Mouse (Mus musculus): ENCODE measurements around the gene Ube2e3. TPM values are rescaled to one million over a fixed set of nuclear protein-coding genes. Genes with fewer than 3 reads are reported as not detected.

Ube2e3 gene
- polyA plus RNA-seq, 1 experiment from 2014 or later = 104 TPM

DNA sequence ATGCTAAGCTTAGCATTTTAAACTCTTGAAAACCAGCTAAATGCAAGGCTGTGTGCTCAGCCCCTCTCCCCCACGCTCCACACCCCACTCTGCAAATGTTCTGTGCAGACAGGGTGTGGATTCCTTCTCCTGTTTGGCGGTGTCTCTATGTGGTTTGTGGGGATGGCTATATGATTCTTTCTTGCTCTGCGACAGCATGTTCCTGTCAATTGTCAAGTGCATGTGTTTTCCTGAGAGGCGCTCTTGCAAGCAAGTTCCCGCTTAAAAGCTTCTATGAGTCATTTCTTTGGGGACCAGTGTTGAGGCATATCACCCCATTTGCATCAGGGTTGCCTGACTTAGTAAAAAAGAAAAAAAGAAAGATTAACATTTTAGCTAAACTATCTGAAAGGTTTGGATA is 92.4 kb downstream of the Ube2e3 start:
- Histone ChIP-seq H3K36me3 (no peaks in the 10 kb centered on the region), H3K4me1 (replicated peaks) (peaks cover 13% of the 10 kb centered on the region), H3K27me3 (no peaks in the 10 kb centered on the region), H3K27ac (no peak overlapping the region), H3K4me2 (no peak overlapping the region), H3K4me3 (replicated peaks) (no peak overlapping the region), H3K9ac (no peak overlapping the region), H3K9me3 (replicated peaks) (no peaks in the 10 kb centered on the region)
- no peak for ATAC-seq (ENCODE audit: low read depth)
- no peak for DNase-seq
- 49% methylated on average over 5 of the region's 5 CpGs for WGBS (ENCODE audit: insufficient replicate concordance)

DNA sequence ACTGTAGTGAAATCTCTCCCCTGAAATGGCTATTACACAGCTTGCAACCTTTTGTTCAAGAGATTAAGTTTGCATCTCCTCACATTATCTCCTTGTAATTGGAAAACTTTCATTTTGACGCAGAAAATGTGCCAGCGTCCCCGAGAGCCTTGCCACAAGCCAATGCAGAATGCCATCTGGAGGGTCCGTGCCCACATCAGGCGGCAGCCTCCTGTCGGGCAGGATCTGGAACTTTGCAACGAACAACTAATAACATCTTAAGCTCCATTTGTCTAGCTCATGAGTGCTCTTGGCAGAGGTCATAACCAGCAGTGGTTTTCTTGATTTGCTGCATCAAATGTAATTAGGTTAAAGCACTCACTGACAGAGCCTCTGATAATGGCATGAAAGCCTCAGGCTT is 93.1 kb downstream of the Ube2e3 start:
- no peaks in the 10 kb centered on the region for H3K27me3 ChIP-seq
- no peak overlapping the region for H3K4me2 ChIP-seq
- 72% methylated on average over 7 of the region's 7 CpGs for WGBS (ENCODE audit: insufficient replicate concordance)
- no peaks in the 10 kb centered on the region for H3K36me3 ChIP-seq
- no peak for ATAC-seq (ENCODE audit: low read depth)
- H3K4me3 ChIP-seq (replicated peaks) = no peak overlapping the region
- no peak overlapping the region for H3K9ac ChIP-seq
- no peak overlapping the region for H3K27ac ChIP-seq
- DNase-seq = no peak
- H3K4me1 ChIP-seq (replicated peaks) = peaks cover 13% of the 10 kb centered on the region
- H3K9me3 ChIP-seq (replicated peaks) = no peaks in the 10 kb centered on the region

DNA sequence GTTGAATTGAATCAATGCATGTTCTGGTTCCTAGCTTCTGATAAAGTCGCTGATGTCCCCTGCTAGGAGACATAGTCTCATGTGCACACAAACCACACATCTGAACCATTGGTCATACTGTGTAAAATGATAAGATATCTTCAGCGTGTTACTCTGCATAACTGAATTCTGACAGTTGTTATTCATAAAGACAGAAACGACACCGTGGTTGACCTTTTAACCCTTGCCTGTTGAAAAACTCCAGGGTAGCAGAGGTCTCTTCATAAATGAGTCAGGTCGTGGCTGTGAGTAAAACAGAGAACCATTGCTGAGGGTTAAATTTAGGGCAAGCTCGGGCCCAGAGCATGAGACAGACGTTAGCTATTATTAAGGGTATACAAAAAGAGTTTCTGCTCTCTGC is 93.7 kb downstream of the Ube2e3 start:
- Histone ChIP-seq H3K27me3 (no peaks in the 10 kb centered on the region), H3K4me2 (no peak overlapping the region), H3K9ac (no peak overlapping the region), H3K36me3 (no peaks in the 10 kb centered on the region), H3K4me1 (replicated peaks) (peaks cover 13% of the 10 kb centered on the region), H3K4me3 (replicated peaks) (no peak overlapping the region), H3K9me3 (replicated peaks) (no peaks in the 10 kb centered on the region), H3K27ac (no peak overlapping the region)
- peak; percentile 51; the same call in 1 of the 2 replicates for ATAC-seq (ENCODE audit: low read depth)
- DNase-seq = no peak
- WGBS (ENCODE audit: insufficient replicate concordance) = 10% methylated on average over 7 of the region's 7 CpGs

DNA sequence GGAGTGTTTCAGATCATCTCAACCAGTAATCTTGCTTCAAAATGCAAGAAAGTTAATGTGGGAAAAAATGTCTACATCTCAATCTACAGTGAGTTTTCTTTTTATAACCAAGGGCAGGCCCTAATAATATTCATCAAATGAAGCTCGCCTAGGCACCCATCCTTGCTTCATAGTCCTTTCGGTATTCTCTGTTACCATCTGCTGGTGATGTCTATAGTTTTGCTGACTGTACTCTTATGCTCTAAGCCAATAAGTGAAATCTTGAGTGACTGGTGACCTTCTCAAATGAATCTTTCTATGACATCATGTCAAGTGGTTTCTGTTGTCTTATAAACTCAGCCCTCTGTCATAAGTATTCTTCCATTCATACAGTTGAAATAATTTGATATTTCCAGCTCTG is 97.1 kb downstream of the Ube2e3 start:
- no peaks in the 10 kb centered on the region for H3K36me3 ChIP-seq
- H3K4me1 ChIP-seq (replicated peaks) = peaks cover 18% of the 10 kb centered on the region
- no peak overlapping the region for H3K27ac ChIP-seq
- WGBS (ENCODE audit: insufficient replicate concordance) = 63% methylated on average over 2 of the region's 2 CpGs
- no peak for DNase-seq
- no peaks in the 10 kb centered on the region for H3K9me3 ChIP-seq (replicated peaks)
- no peak overlapping the region for H3K9ac ChIP-seq
- no peaks in the 10 kb centered on the region for H3K27me3 ChIP-seq
- no peak overlapping the region for H3K4me3 ChIP-seq (replicated peaks)
- ATAC-seq (ENCODE audit: low read depth) = no peak
- H3K4me2 ChIP-seq = no peak overlapping the region

DNA sequence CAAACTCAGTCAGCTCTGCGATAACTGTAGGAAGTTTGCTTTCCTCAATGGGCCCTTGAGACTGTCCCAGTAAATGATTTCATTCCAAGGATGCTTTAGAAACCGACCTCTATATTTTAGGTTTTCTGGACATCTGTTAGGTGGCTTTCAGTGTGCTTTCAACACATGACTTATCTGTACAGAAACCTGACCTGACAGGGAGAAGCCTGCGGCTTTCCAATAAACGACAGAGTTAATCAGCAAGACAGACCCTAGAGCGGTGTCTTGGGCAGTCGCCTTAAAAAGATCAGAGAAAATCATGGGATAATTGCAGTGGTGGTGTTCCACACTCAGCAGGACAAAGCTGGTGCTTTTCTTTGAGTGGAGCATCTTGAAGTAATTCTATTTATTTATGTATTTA is 97.5 kb downstream of the Ube2e3 start:
- WGBS (ENCODE audit: insufficient replicate concordance) = 70% methylated on average over 6 of the region's 6 CpGs
- ATAC-seq (ENCODE audit: low read depth) = no peak
- no peak for DNase-seq

DNA sequence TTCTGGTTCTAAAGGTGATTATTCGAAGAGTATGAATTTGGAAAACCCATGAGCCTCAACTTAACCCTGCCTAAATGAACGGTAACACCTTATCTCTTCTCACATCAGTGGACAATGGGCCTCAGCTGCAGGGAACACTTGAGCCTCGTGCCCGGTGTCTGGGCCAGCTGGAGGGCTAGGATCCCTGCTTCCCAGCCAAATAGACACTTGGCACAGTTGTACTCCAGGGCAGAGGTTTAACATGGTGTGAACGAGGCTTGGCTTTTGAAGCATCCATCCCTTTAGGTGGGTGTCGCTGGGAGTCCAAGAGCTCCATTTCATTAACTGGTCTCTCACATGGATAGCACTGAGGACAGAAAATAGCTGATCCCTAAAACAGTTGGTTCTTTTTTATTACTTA is 102.2 kb downstream of the Ube2e3 start:
- no peak overlapping the region for H3K4me3 ChIP-seq (replicated peaks)
- H3K4me1 ChIP-seq (replicated peaks) = peaks cover 6% of the 10 kb centered on the region; the same call in 1 of the 2 replicates
- H3K9ac ChIP-seq = no peak overlapping the region
- DNase-seq (no peak), ATAC-seq (ENCODE audit: low read depth) (no peak)
- H3K9me3 ChIP-seq (replicated peaks) = no peaks in the 10 kb centered on the region
- H3K4me2 ChIP-seq = no peak overlapping the region
- H3K27me3 ChIP-seq = no peaks in the 10 kb centered on the region
- H3K27ac ChIP-seq = no peak overlapping the region
- no peaks in the 10 kb centered on the region for H3K36me3 ChIP-seq
- 49% methylated on average over 6 of the region's 6 CpGs for WGBS (ENCODE audit: insufficient replicate concordance)

More for the DNA sequence above, 97.5 kb downstream of the Ube2e3 start:
- H3K4me1 ChIP-seq (replicated peaks) = peaks cover 18% of the 10 kb centered on the region
- H3K9me3 ChIP-seq (replicated peaks) = no peaks in the 10 kb centered on the region
- H3K27me3 ChIP-seq = no peaks in the 10 kb centered on the region
- no peak overlapping the region for H3K4me3 ChIP-seq (replicated peaks)
- H3K36me3 ChIP-seq = no peaks in the 10 kb centered on the region
- no peak overlapping the region for H3K27ac ChIP-seq
- H3K4me2 ChIP-seq = no peak overlapping the region
- no peak overlapping the region for H3K9ac ChIP-seq
